Mouse (Mus musculus) spleen, adult 2 months (tissue): ENCODE results near the gene Pdik1l. TPM values are rescaled to one million over a fixed set of nuclear protein-coding genes. Genes with fewer than 3 reads are reported as not detected.
"Not testable (repeated sequence)": the region's sequence is repeated elsewhere in the genome, so short reads cannot be mapped to it uniquely, and the experiment has no call there.

Experiments
- DNase-seq, 2 experiments: peaks; one replicate each; pipeline versions ENCODE4 v3.0.0 to v3.0.0-alpha.2; 2012 to 2021; ENCODE audit warnings: low spot score in 2 of 2, low read depth in 1 of 2
- H3K27ac ChIP-seq: fragments of 200-500 bp; 2 replicates; pipeline ENCODE4 v1.5.1; 2012; ENCODE audit warnings: low read length, inconsistent platforms; ENCODE audit not compliant: insufficient read depth
- H3K27me3 ChIP-seq: fragments of 200-500 bp; 2 replicates; pipeline ENCODE4 v1.6.1; 2012; ENCODE audit warnings: mild to moderate bottlenecking, moderate library complexity, low read length, inconsistent platforms; ENCODE audit not compliant: control insufficient read depth, insufficient read depth
- H3K36me3 ChIP-seq: fragments of 200-500 bp; 2 replicates; pipeline ENCODE4 v1.6.1; 2012; ENCODE audit warnings: mild to moderate bottlenecking, low read length, inconsistent platforms; ENCODE audit not compliant: control insufficient read depth, insufficient read depth
- H3K4me1 ChIP-seq: fragments of 200-500 bp; 2 replicates; pipeline ENCODE4 v1.6.1; 2011; ENCODE audit warnings: inconsistent platforms; ENCODE audit not compliant: control insufficient read depth, insufficient read depth, insufficient read length
- H3K4me3 ChIP-seq: fragments of 200-500 bp; 2 replicates; pipeline ENCODE4 v1.5.1; 2011; ENCODE audit warnings: mild to moderate bottlenecking, inconsistent platforms; ENCODE audit not compliant: insufficient read depth, insufficient read length; ENCODE audit errors: extremely low read depth
- CTCF ChIP-seq: fragments of 200-500 bp; IDR thresholded peaks from 2 replicates; pipeline ENCODE4 v1.5.1; 2011; ENCODE audit warnings: mild to moderate bottlenecking, inconsistent platforms; ENCODE audit not compliant: insufficient read depth, insufficient read length, insufficient replicate concordance; ENCODE audit errors: extremely low read depth
- POLR2A ChIP-seq: fragments of 200-500 bp; IDR thresholded peaks from 2 replicates; pipeline ENCODE4 v1.6.1; 2011; ENCODE audit warnings: low read depth, low read length, inconsistent platforms
- WGBS: fragments of 180-500 bp; shearing (Covaris S2); methylation state at CpG from one replicate; pipeline ENCODE4 v1.1.7; 2018; 5-methylcytosine and 5-hydroxymethylcytosine counted together
- polyA plus RNA-seq: library from polyadenylated mRNA; depleted of rRNA; stranded (reverse); fragments of >200 nt; gene quantifications from 2 replicates; pipeline ENCODE4 v1.2.3, GENCODE M21; 2012

Gene Pdik1l
- polyA plus RNA-seq, 1 experiment = 3.6 TPM

- Histone ChIP-seq H3K27ac (peak overlapping the region; percentile 54), H3K4me3 (peak overlapping the region; percentile 25; the same call in 1 of the 2 replicates)
- DNase-seq = peak; percentile 55 to 81
These were observed 14.0 kb downstream of the Pdik1l start for GRCm38 (mm10) chr4:134273417-134274345.

DNA sequence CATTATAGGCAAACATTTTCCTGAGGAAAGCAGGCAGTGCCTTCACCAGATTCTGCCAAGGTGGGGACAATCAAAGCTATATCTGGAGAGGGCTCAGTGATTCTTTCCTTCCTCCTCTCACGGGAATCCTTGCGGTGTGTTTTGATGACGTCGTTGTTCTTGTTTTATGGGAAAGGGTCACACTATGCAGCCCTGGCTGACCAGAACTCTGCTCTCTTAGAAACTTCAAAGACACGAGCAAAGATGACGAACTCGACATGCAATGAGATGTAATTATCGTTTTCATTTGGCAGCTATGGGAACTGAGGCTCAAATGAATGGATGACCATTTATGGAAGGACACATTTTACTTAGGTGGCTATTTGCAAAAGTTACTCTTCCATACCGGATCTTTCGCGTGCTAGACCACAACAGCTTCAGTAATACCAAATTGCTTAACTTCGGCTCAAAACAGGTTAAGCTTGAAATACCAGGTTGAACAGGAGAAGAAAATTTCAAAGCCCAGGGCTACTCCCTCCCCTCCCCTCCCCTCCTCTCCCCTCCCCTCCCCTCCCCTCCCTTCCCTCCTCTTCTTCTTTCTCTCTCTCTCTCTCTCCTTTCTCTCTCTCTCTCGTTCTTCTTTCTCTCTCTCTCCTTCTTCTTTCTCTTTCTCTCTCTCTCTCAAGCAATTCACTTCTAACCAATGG lies 14.8 kb downstream of the Pdik1l start:
- no peak for TF ChIP-seq CTCF
- no peak for TF ChIP-seq POLR2A
- 5% methylated on average over 12 of the region's 13 CpGs for WGBS
- H3K36me3 ChIP-seq = 0 out of 2 replicates have a peak, but pooled peaks cover 2% of the 10 kb centered on the region
- no peak overlapping the region for H3K27ac ChIP-seq
- H3K4me1 ChIP-seq = peaks cover 7% of the 10 kb centered on the region; the same call in 1 of the 2 replicates
- no peak for DNase-seq
- no peaks in the 10 kb centered on the region for H3K27me3 ChIP-seq
- 0 out of 2 replicates have a peak overlapping the region, but pooled peaks have one; percentile 11 for H3K4me3 ChIP-seq

More at GRCm38 (mm10) chr4:134273417-134274345, 14.0 kb downstream of the Pdik1l start:
- Histone ChIP-seq H3K4me1 (peaks cover 7% of the 10 kb centered on the region; the same call in 1 of the 2 replicates), H3K36me3 (peaks cover 6% of the 10 kb centered on the region), H3K27me3 (no peaks in the 10 kb centered on the region)
- 3% methylated on average over 14 of the region's 14 CpGs for WGBS
- TF ChIP-seq CTCF (no peak), POLR2A (peak; percentile 8; the same call in 1 of the 2 replicates)

DNA sequence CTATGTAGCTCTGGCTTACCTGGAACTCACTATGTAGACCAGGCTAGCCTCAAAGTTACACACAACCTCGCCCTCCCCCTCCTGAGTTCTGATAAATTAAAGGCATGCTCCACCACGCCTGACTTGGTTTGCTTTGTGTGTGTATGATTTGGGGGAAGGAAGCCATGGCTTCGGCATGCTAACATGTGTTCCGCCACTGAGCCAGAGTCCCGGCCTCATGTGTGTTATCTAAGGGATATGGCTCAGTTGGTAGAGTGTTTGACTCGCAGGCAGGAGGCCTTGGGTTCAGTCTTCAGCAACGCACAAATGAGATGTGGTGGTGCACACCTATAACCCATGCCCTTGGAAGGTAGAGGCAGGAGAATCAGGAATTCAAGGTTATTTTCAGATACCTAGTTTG lies 15.7 kb downstream of the Pdik1l start:
- Histone ChIP-seq H3K27ac (no peak overlapping the region), H3K4me1 (peaks cover 7% of the 10 kb centered on the region; the same call in 1 of the 2 replicates), H3K36me3 (0 out of 2 replicates have a peak, but pooled peaks cover 2% of the 10 kb centered on the region), H3K4me3 (no peak overlapping the region), H3K27me3 (no peaks in the 10 kb centered on the region)
- DNase-seq = no peak
- 90% methylated on average over 7 of the region's 7 CpGs for WGBS
- TF ChIP-seq POLR2A (no peak), CTCF (no peak)

GRCm38 (mm10) chr4:134269622-134270021 lies 18.1 kb downstream of the Pdik1l start:
- not testable (repeated sequence) for H3K4me3 ChIP-seq, H3K36me3 ChIP-seq, H3K4me1 ChIP-seq, H3K27ac ChIP-seq, H3K27me3 ChIP-seq, DNase-seq

- 67% methylated on average over 19 of the region's 19 CpGs for WGBS
- Histone ChIP-seq H3K27ac (no peak overlapping the region), H3K27me3 (no peaks in the 10 kb centered on the region), H3K4me3 (no peak overlapping the region), H3K36me3 (no peaks in the 10 kb centered on the region), H3K4me1 (peaks cover 4% of the 10 kb centered on the region; the same call in 1 of the 2 replicates)
- DNase-seq = no peak
- TF ChIP-seq CTCF = no peak
- no peak for TF ChIP-seq POLR2A
These were observed 19.5 kb downstream of the Pdik1l start for GRCm38 (mm10) chr4:134268102-134268655.

DNA sequence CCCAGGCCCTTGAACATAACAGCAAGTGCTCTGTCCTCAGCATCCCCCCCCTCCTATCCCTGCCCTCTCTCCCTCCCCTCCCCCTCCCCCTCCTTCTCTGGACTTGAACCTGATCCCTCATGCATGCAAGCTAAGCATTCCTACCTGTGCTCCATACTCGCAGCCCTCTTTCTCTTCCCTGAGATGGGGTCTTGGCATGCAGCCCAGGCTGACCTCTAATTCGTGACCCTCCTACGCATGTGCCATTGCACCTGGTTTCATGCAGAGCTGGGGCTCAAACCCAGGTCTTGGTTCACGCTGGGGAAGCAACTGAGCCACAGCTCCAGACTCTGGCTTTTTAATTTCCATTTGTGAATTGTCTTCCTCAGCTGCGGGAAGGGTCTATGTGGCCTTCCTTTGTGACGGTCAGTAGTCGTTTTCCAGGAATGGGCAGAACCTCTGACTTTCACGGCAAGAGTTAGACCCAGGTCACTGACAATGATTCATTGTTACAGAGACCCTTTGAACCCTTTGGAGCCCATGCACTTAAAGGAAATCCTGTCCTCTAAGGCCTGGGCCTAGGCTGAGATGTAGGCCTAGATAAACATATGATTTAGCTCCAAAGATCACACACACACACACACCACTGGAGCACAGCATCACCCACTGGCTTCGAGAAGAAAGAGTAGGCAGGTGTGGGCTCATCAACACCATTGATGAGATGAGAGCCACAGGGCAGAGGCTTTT lies 21.7 kb downstream of the Pdik1l start:
- Histone ChIP-seq H3K4me1 (no peaks in the 10 kb centered on the region), H3K27ac (no peak overlapping the region), H3K36me3 (no peaks in the 10 kb centered on the region), H3K27me3 (no peaks in the 10 kb centered on the region), H3K4me3 (no peak overlapping the region)
- DNase-seq = no peak
- TF ChIP-seq POLR2A (no peak), CTCF (no peak)
- WGBS = 84% methylated on average over 9 of the region's 9 CpGs
